Mouse (Mus musculus): ENCODE results near the gene Dnajb1.

Gene Dnajb1

DNA sequence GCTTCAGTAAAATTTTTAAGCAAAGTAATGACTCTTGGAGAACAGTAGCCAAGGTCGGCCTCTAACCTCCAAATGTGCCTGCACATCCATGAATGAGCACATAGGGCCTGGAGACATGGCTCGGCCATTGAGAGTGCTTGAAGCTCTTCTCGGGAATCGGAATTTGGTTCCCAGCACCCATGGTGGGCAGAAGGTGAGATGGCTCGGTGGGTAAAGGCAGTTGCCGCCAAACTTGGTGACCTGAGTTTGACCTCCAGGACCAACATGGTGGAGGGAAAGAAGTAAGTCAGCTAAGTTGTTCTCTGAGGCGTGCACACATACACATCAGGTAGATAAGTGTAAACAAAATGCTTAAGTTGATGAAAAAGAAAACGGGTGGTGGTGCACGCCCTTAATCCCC lies 48.0 kb downstream of the Dnajb1 start:
- DNase-seq (ENCODE audit: low spot score): no peak

DNA sequence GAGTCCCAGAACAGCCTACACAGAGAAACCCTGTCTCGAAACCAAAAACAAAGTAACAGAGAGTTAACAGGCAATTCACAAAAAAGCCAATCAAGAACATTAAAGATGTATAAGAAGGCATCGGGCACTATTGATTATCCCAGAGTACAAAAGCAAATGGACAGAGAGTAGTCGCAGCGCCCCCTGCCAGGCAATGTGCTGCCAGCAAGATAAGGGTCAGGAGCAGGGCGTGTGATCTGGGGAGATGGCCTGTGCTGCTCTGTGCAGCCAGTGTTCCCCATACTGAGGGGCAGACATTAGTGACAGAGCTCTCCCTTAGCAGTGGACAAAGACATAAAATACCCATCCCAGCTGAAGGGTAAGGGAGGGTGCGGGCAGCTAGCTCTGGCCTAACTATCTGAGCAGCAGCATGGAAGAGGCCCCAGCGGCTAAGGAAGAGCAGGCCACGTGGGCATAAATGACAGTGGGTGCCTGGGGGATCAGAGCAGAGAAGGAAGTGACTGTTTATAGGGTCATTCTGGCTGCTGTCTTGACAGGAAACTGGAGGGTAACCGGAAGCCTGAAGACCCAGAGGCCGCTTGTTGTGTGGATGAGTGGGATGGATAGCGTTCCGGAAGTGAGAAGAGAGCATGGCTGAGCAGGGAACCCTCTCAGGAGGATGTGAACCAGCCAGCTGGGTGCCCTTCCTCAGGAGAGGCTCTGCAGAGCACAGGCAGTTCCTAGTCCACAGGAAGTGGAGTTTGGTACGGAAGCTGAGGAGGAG lies 48.7 kb downstream of the Dnajb1 start:
- DNase-seq (ENCODE audit: low spot score): no peak

DNA sequence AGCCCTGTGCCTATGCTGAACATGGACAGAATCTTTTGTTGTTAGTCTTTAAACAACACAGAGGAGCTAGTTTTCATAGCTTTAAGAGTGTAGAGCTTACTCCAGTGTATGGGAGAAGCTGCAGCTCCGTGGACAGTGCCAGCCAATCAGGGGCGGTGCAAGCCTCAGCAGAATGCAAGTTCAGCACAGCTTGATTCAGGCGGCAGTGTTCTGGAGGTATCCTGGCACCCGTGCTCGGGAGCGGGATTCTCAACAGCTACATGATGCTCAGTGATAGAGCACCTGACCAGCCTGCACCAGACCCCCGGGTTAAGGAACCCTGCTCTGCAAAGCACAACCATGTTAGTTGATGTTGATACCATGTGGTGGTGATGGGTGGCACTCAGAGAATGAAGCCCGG lies 52.6 kb downstream of the Dnajb1 start:
- no peak for DNase-seq (ENCODE audit: low spot score)

DNA sequence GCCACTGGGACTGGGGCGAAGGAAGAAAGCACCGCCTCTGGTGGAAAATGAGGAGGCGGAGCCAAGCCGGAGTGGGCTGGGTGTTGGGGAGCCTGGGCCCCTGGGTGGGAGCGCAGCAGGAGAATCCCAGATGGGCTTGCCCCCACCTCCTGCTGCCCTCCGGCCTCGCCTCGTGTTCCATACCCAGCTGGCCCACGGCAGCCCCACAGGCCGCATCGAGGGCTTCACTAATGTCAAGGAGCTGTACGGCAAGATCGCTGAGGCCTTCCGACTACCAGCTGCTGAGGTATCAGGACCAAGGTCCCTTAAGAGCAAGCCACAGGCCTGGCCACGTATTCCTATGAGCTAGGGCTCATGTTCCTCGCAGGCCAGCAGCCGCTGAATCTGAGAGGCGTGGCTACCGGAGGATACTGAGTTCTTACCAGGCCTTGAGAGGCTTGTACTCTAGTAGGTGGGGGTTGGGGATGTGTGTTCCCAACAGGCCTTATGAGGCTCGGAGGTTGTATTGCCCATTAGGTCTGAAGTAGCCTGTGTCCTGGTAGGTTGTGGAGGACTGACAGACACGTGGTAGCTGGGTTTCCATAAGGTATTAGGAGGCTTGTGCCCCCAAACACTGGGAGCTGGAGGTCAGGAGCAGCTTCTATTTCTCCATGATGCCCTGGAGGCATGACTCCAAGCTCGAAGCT lies 53.1 kb downstream of the Dnajb1 start:
- no peak for DNase-seq (ENCODE audit: low spot score)
